8 mouse cellular contexts compared by ENCODE assay signal in genomic region chr9:44343290-44343689, GRCm38 (mm10). TPM values are rescaled to one million over a fixed set of nuclear protein-coding genes. Genes with fewer than 3 reads are reported as not detected.
DNase-seq lines count a peak whose midpoint lies in the region; ATAC-seq and TF ChIP-seq lines count a peak whose summit lies in the region.

No protein-coding gene starts in this region.

- 9% methylated on average over 6 of the region's 6 CpGs for WGBS in forebrain, embryonic 11.5 days
- WGBS in hindbrain, postnatal 0 days, result 15% methylated on average over 6 of the region's 6 CpGs
- 11% methylated on average over 6 of the region's 6 CpGs for WGBS in midbrain, embryonic 15.5 days

- intact Hi-C loops in left cerebral cortex, postnatal 4 days (cut with DNase I), result no loop called here

- no peaks in the 10 kb centered on the region for H3K27me3 ChIP-seq in CH12.LX (replicated peaks)
- no peaks in the 10 kb centered on the region for H3K27me3 ChIP-seq in forebrain, embryonic 11.5 days (ENCODE audit: control insufficient read depth, insufficient read depth, low read length)
- H3K27me3 ChIP-seq in hindbrain, postnatal 0 days (ENCODE audit: insufficient read depth, low read length), result no peaks in the 10 kb centered on the region
- H3K27me3 ChIP-seq in midbrain, embryonic 15.5 days (replicated peaks), result no peaks in the 10 kb centered on the region

- H3K4me3 ChIP-seq in CH12.LX (replicated peaks in 1 of 3; ENCODE audit: low read depth in 2 of 3, low read length in 2 of 3, poor library complexity in 1 of 3), result peak overlapping the region; percentile 49 to 75 (median 68)
- peak overlapping the region; percentile 85 for H3K4me3 ChIP-seq in forebrain, embryonic 11.5 days (ENCODE audit: low read depth, low read length)
- peak overlapping the region; percentile 81 for H3K4me3 ChIP-seq in hindbrain, postnatal 0 days (ENCODE audit: low read length)
- H3K4me3 ChIP-seq in midbrain, embryonic 15.5 days, result peak overlapping the region; percentile 86

- ATAC-seq in forebrain, embryonic 11.5 days (replicated peaks; ENCODE audit: low FRiP score), result peak; percentile 34
- ATAC-seq in hindbrain, postnatal 0 days, result no peak
- ATAC-seq in midbrain, embryonic 15.5 days (replicated peaks), result peak; percentile 10
- no peak for ATAC-seq in monocyte, adult 5-6 weeks (replicated peaks; ENCODE audit: insufficient number of reproducible peaks, low FRiP score, low TSS enrichment, poor library complexity, severe bottlenecking)

- peaks cover 5% of the 10 kb centered on the region for H3K79me2 ChIP-seq in CH12.LX (replicated peaks; ENCODE audit: control insufficient read depth, extremely low read depth, insufficient read depth, poor library complexity, severe bottlenecking)

- TF ChIP-seq RAD21 in CH12.LX (IDR thresholded peaks at IDR 0.05; ENCODE audit: low read depth, low read length), result no peak

- TF ChIP-seq EP300 in CH12.LX (IDR thresholded peaks at IDR 0.05; ENCODE audit: low read length), result no peak

- peak overlapping the region; percentile 88 for H3K4me2 ChIP-seq in CH12.LX (ENCODE audit: insufficient read depth, low read depth, poor library complexity, severe bottlenecking)
- H3K4me2 ChIP-seq in forebrain, embryonic 11.5 days (ENCODE audit: low read depth, low read length, severe bottlenecking), result peak overlapping the region; percentile 75
- peak overlapping the region; percentile 71 for H3K4me2 ChIP-seq in hindbrain, postnatal 0 days (ENCODE audit: low read depth, low read length)
- H3K4me2 ChIP-seq in midbrain, embryonic 15.5 days, result peak overlapping the region; percentile 66

- DNase-seq in 3T3-L1 (ENCODE audit: low read depth, low spot score) (peak; percentile 42), CH12.LX (ENCODE audit: extremely low read depth) (no peak)
- DNase-seq in forebrain, embryonic 11.5 days (ENCODE audit: low spot score), result no peak
- no peak for DNase-seq in hindbrain, postnatal 0 days (ENCODE audit: low spot score)
- no peak for DNase-seq in B cell, adult 2 months
- DNase-seq in left cerebral cortex, postnatal 4 days, result no peak

- H3K9ac ChIP-seq in CH12.LX (ENCODE audit: insufficient read depth, low read depth), result peak overlapping the region; percentile 64
- H3K9ac ChIP-seq in forebrain, embryonic 11.5 days (ENCODE audit: low read length), result peak overlapping the region; percentile 89
- H3K9ac ChIP-seq in hindbrain, postnatal 0 days (replicated peaks; ENCODE audit: low read length), result peak overlapping the region; percentile 76
- H3K9ac ChIP-seq in midbrain, embryonic 15.5 days, result peak overlapping the region; percentile 83

- H3K27ac ChIP-seq in CH12.LX (ENCODE audit: insufficient read depth, low read depth), result no peak overlapping the region
- H3K27ac ChIP-seq in forebrain, embryonic 11.5 days (ENCODE audit: low read depth, low read length), result peak overlapping the region; percentile 98
- peak overlapping the region; percentile 97 for H3K27ac ChIP-seq in hindbrain, postnatal 0 days
- peak overlapping the region; percentile 99 for H3K27ac ChIP-seq in midbrain, embryonic 15.5 days

- H3K36me3 ChIP-seq in CH12.LX (replicated peaks in 1 of 2; ENCODE audit: control insufficient read depth in 1 of 2, insufficient read depth in 1 of 2, low read length in 1 of 2), result peaks cover 38 to 65% of the 10 kb centered on the region in 2 experiments
- H3K36me3 ChIP-seq in forebrain, embryonic 11.5 days (ENCODE audit: control insufficient read depth, insufficient read depth, low read length), result peaks cover 6% of the 10 kb centered on the region; the same call in 1 of the 2 replicates
- peaks cover 19% of the 10 kb centered on the region; the same call in 1 of the 2 replicates for H3K36me3 ChIP-seq in hindbrain, postnatal 0 days (ENCODE audit: insufficient read depth, low read length)
- peaks cover 19% of the 10 kb centered on the region for H3K36me3 ChIP-seq in midbrain, embryonic 15.5 days (replicated peaks)

- dilution Hi-C loops in CH12.LX (cut with MboI; ENCODE audit: extremely low pct_ligation_motif_present, extremely low pct_unique_long_range_greater_than_20kb, low sequenced_read_pairs), result no loop called here

- in situ Hi-C loops in CH12.LX (cut with MboI; ENCODE audit: low pct_ligation_motif_present, low pct_unique_long_range_greater_than_20kb, low sequenced_read_pairs), result loop anchor here (5.0 kb wide), 2 partner anchors 51 to 54 kb away; partner anchors contain the start of gene Slc37a4

- no peak for TF ChIP-seq POLR2A in CH12.LX (IDR thresholded peaks at IDR 0.05; ENCODE audit: low read depth, low read length)

- no peak for TF ChIP-seq CTCF in CH12.LX (conservative IDR thresholded peaks at IDR 0.05 in 1 of 2, IDR thresholded peaks at IDR 0.05 in 1 of 2; ENCODE audit: low read depth in 2 of 2, low read length in 2 of 2)
- no peak for TF ChIP-seq CTCF in hindbrain, postnatal 0 days (IDR thresholded peaks at IDR 0.05; ENCODE audit: low read depth)

- peaks cover 4 to 32% of the 10 kb centered on the region in 2 experiments; a peak in 2 of 4 replicates for H3K4me1 ChIP-seq in CH12.LX (ENCODE audit: control insufficient read depth in 1 of 2, insufficient read depth in 2 of 2)
- H3K4me1 ChIP-seq in forebrain, embryonic 11.5 days (replicated peaks; ENCODE audit: control insufficient read depth, insufficient read depth, low read length), result peaks cover 8% of the 10 kb centered on the region; the same call in 1 of the 2 replicates
- H3K4me1 ChIP-seq in hindbrain, postnatal 0 days (ENCODE audit: insufficient read depth, low read length), result peaks cover 9% of the 10 kb centered on the region
- H3K4me1 ChIP-seq in midbrain, embryonic 15.5 days, result peaks cover 10% of the 10 kb centered on the region

- peaks cover 2% of the 10 kb centered on the region for H3K9me3 ChIP-seq in CH12.LX (replicated peaks; ENCODE audit: low read length)
- H3K9me3 ChIP-seq in forebrain, embryonic 11.5 days (ENCODE audit: control insufficient read depth, low read length), result no peaks in the 10 kb centered on the region
- no peaks in the 10 kb centered on the region for H3K9me3 ChIP-seq in hindbrain, postnatal 0 days (ENCODE audit: low read length)
- no peaks in the 10 kb centered on the region for H3K9me3 ChIP-seq in midbrain, embryonic 15.5 days

TF ChIP-seq in CH12.LX, 34 proteins besides CTCF, POLR2A, EP300 and RAD21 (continues in another document):
- no peak for TF ChIP-seq MAFK (IDR thresholded peaks at IDR 0.05; ENCODE audit: insufficient replicate concordance, low read length)

RNA-seq across cellular contexts. Expression of gene Hmbs, which starts 0.7 kb away (rescaled TPM):
- total RNA-seq in CH12.LX (2012; rRNA removed) (74.0 and 80.9 TPM in 2 replicates), CH12.LX (2014; rRNA removed) (73.7 and 75.2 TPM in 2 replicates)
- polyA plus RNA-seq in CH12.LX (2012; ENCODE audit: insufficient read length, low read depth), result 65.0 and 65.1 TPM in 2 replicates
- 155 and 166 TPM in 2 replicates for polyA plus RNA-seq in forebrain, embryonic 11.5 days (2014; fragmentation: Nextera tagmentation; extraction: Ambion mirVana)
- total RNA-seq in hindbrain, postnatal 0 days (2014; rRNA removed), result 38.7 and 38.8 TPM in 2 replicates
- 64.3 and 67.3 TPM in 2 replicates for polyA plus RNA-seq in hindbrain, postnatal 0 days (2015; fragmentation: Nextera tagmentation; extraction: Ambion mirVana)
- polyA plus RNA-seq in midbrain, embryonic 15.5 days (2015; fragmentation: Nextera tagmentation; extraction: Ambion mirVana), result 63.1 and 65.6 TPM in 2 replicates
- total RNA-seq in monocyte, adult 5-6 weeks (2017), result 8.2 to 19.1 TPM (median 15.1 TPM) in 3 replicates
- 10 to 100 TPM; 21.5 to 23.8 TPM for total RNA-seq in left cerebral cortex, postnatal 4 days (2021)

RNA-seq across cellular contexts. Expression of gene H2afx, which starts 8.8 kb away (rescaled TPM):
- total RNA-seq in CH12.LX (2012; rRNA removed), result 488 and 589 TPM in 2 replicates
- total RNA-seq in CH12.LX (2014; rRNA removed), result 32.5 and 36.3 TPM in 2 replicates
- 39.5 and 56.6 TPM in 2 replicates for polyA plus RNA-seq in CH12.LX (2012; ENCODE audit: insufficient read length, low read depth)
- polyA plus RNA-seq in forebrain, embryonic 11.5 days (2014; fragmentation: Nextera tagmentation; extraction: Ambion mirVana), result 463 and 498 TPM in 2 replicates
- total RNA-seq in hindbrain, postnatal 0 days (2014; rRNA removed), result 272 and 314 TPM in 2 replicates
- 123 and 136 TPM in 2 replicates for polyA plus RNA-seq in hindbrain, postnatal 0 days (2015; fragmentation: Nextera tagmentation; extraction: Ambion mirVana)
- polyA plus RNA-seq in midbrain, embryonic 15.5 days (2015; fragmentation: Nextera tagmentation; extraction: Ambion mirVana), result 121 and 132 TPM in 2 replicates
- 8.1 to 12.3 TPM (median 8.6 TPM) in 3 replicates for total RNA-seq in monocyte, adult 5-6 weeks (2017)
- total RNA-seq in left cerebral cortex, postnatal 4 days (2021), result 10 to 100 TPM; 81.0 to 82.7 TPM

RNA-seq across cellular contexts. Expression of gene Dpagt1, which starts 17.5 kb away (rescaled TPM):
- total RNA-seq in CH12.LX (2012; rRNA removed) (15.8 and 16.2 TPM in 2 replicates), CH12.LX (2014; rRNA removed) (6.4 and 8.5 TPM in 2 replicates)
- 31.5 and 41.7 TPM in 2 replicates for polyA plus RNA-seq in CH12.LX (2012; ENCODE audit: insufficient read length, low read depth)
- 47.7 and 49.1 TPM in 2 replicates for polyA plus RNA-seq in forebrain, embryonic 11.5 days (2014; fragmentation: Nextera tagmentation; extraction: Ambion mirVana)
- total RNA-seq in hindbrain, postnatal 0 days (2014; rRNA removed), result 16.4 and 24.6 TPM in 2 replicates
- polyA plus RNA-seq in hindbrain, postnatal 0 days (2015; fragmentation: Nextera tagmentation; extraction: Ambion mirVana), result 30.9 and 34.9 TPM in 2 replicates
- 36.5 and 36.9 TPM in 2 replicates for polyA plus RNA-seq in midbrain, embryonic 15.5 days (2015; fragmentation: Nextera tagmentation; extraction: Ambion mirVana)
- 1.8 to 5.6 TPM (median 2.3 TPM) in 3 replicates for total RNA-seq in monocyte, adult 5-6 weeks (2017)
- total RNA-seq in left cerebral cortex, postnatal 4 days (2021), result 10 to 100 TPM; 20.4 to 22.2 TPM

RNA-seq across cellular contexts. Expression of gene Vps11, which starts 18.2 kb away (rescaled TPM):
- total RNA-seq in CH12.LX (2012; rRNA removed) (21.4 and 22.1 TPM in 2 replicates), CH12.LX (2014; rRNA removed) (16.1 and 17.4 TPM in 2 replicates)
- 23.2 and 24.8 TPM in 2 replicates for polyA plus RNA-seq in CH12.LX (2012; ENCODE audit: insufficient read length, low read depth)
- 32.2 and 35.7 TPM in 2 replicates for polyA plus RNA-seq in forebrain, embryonic 11.5 days (2014; fragmentation: Nextera tagmentation; extraction: Ambion mirVana)
- 41.6 and 53.2 TPM in 2 replicates for total RNA-seq in hindbrain, postnatal 0 days (2014; rRNA removed)
- polyA plus RNA-seq in hindbrain, postnatal 0 days (2015; fragmentation: Nextera tagmentation; extraction: Ambion mirVana), result 39.3 and 39.9 TPM in 2 replicates
- polyA plus RNA-seq in midbrain, embryonic 15.5 days (2015; fragmentation: Nextera tagmentation; extraction: Ambion mirVana), result 43.3 and 45.7 TPM in 2 replicates
- total RNA-seq in monocyte, adult 5-6 weeks (2017), result 27.4 to 38.1 TPM (median 32.2 TPM) in 3 replicates
- 10 to 100 TPM; 39.5 to 45.9 TPM for total RNA-seq in left cerebral cortex, postnatal 4 days (2021)

RNA-seq across cellular contexts. Expression of gene C2cd2l, which starts 23.2 kb away (rescaled TPM):
- total RNA-seq in CH12.LX (2012; rRNA removed), result 7.2 TPM in 2 replicates
- total RNA-seq in CH12.LX (2014; rRNA removed), result 2.5 and 2.9 TPM in 2 replicates
- polyA plus RNA-seq in CH12.LX (2012; ENCODE audit: insufficient read length, low read depth), result 7.3 and 8.6 TPM in 2 replicates
- 12.2 and 13.7 TPM in 2 replicates for polyA plus RNA-seq in forebrain, embryonic 11.5 days (2014; fragmentation: Nextera tagmentation; extraction: Ambion mirVana)
- 50.5 and 55.6 TPM in 2 replicates for total RNA-seq in hindbrain, postnatal 0 days (2014; rRNA removed)
- polyA plus RNA-seq in hindbrain, postnatal 0 days (2015; fragmentation: Nextera tagmentation; extraction: Ambion mirVana), result 19.6 and 22.8 TPM in 2 replicates
- polyA plus RNA-seq in midbrain, embryonic 15.5 days (2015; fragmentation: Nextera tagmentation; extraction: Ambion mirVana), result 27.3 and 30.6 TPM in 2 replicates
- total RNA-seq in monocyte, adult 5-6 weeks (2017), result 6.0 to 18.9 TPM (median 12.2 TPM) in 3 replicates
- 10 to 100 TPM; 69.5 to 74.9 TPM for total RNA-seq in left cerebral cortex, postnatal 4 days (2021)

Comparison
In these comparisons a context has a peak if more than half of its experiments do, and no peak if none do; other contexts are left out.
1. ATAC-seq: peak in forebrain, embryonic 11.5 days (single experiment) and midbrain, embryonic 15.5 days (single experiment); none in hindbrain, postnatal 0 days (single experiment) and monocyte, adult 5-6 weeks (single experiment).
2. Peak in every context shown above with its lines, with median percentiles within 50 percentile points of each other: H3K4me2 ChIP-seq, H3K4me3 ChIP-seq and H3K9ac ChIP-seq.